In the genomic region with DNA sequence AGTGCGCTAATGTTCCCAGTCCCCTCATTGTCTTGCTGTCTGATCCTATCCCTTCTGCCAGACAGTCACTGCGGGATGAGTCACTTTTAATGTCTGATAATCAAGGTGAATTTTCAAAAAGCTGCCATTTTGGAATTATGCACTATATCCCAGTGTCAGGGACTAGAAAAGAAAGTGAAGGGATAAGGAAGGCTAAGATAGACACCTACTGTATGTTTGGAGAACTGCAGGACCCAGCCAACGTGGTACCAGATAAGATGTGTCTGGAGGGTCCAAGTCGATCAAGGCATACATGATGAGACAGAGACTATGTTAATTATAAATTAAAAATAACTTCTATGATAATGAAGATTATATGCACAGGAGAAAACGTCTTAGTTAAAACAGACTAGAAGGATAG, we compare ENCODE assay signal across 8 mouse cellular contexts.
DNase-seq lines count a peak whose midpoint lies in the region; ATAC-seq and TF ChIP-seq lines count a peak whose summit lies in the region.

No protein-coding gene starts in this region.

- intact Hi-C loops in gastrocnemius, adult 2 months (cut with DNase I) = no loop called here

- H3K9ac ChIP-seq in forebrain, embryonic 15.5 days (replicated peaks) = peak overlapping the region; percentile 37
- H3K9ac ChIP-seq in stomach, embryonic 16.5 days (ENCODE audit: low read length) = no peak overlapping the region

- peak; percentile 70 for TF ChIP-seq CTCF in gastrocnemius, adult 2 months (IDR thresholded peaks at IDR 0.05)
- peak; percentile 48; the same call in 1 of the 2 replicates for TF ChIP-seq CTCF in cerebellum, adult 2 months (IDR thresholded peaks at IDR 0.05; ENCODE audit: borderline replicate concordance, insufficient read depth, low read depth, low read length)

- no peak for DNase-seq in gastrocnemius, adult 2 months
- DNase-seq in gastrocnemius, postnatal 25 days = no peak
- DNase-seq in cerebellum, adult 2 months = peak; percentile 21 to 26
- DNase-seq in kidney, postnatal 36 days = peak; percentile 7 to 38
- DNase-seq in T-cell, adult 2 months (ENCODE audit: low spot score) = no peak

- H3K4me2 ChIP-seq in forebrain, embryonic 15.5 days (replicated peaks) = peak overlapping the region; percentile 28; the same call in 1 of the 2 replicates
- H3K4me2 ChIP-seq in stomach, embryonic 16.5 days (ENCODE audit: low read depth, low read length) = no peak overlapping the region

- H3K4me3 ChIP-seq in gastrocnemius, adult 2 months = no peak overlapping the region
- H3K4me3 ChIP-seq in cerebellum, adult 2 months (replicated peaks; ENCODE audit: insufficient read depth, low read depth, low read length) = no peak overlapping the region
- H3K4me3 ChIP-seq in forebrain, embryonic 15.5 days = no peak overlapping the region
- no peak overlapping the region for H3K4me3 ChIP-seq in stomach, embryonic 16.5 days (replicated peaks; ENCODE audit: low read length)

- 27% methylated on average over 5 of the region's 5 CpGs for WGBS in cerebellum, adult 2 months
- 18% methylated on average over 5 of the region's 5 CpGs for WGBS in forebrain, embryonic 15.5 days
- WGBS in stomach, embryonic 16.5 days = 34% methylated on average over 5 of the region's 5 CpGs

- no peaks in the 10 kb centered on the region for H3K9me3 ChIP-seq in forebrain, embryonic 15.5 days
- H3K9me3 ChIP-seq in stomach, embryonic 16.5 days (replicated peaks; ENCODE audit: control insufficient read depth, low read length) = no peaks in the 10 kb centered on the region

- no peaks in the 10 kb centered on the region for H3K36me3 ChIP-seq in forebrain, embryonic 15.5 days
- H3K36me3 ChIP-seq in stomach, embryonic 16.5 days (ENCODE audit: control insufficient read depth, insufficient read depth, low read length) = no peaks in the 10 kb centered on the region

- no peaks in the 10 kb centered on the region; the same call in 1 of the 2 replicates for H3K4me1 ChIP-seq in cerebellum, adult 2 months (ENCODE audit: control insufficient read depth, insufficient read depth, low read length)
- H3K4me1 ChIP-seq in forebrain, embryonic 15.5 days = peaks cover 47% of the 10 kb centered on the region
- no peaks in the 10 kb centered on the region for H3K4me1 ChIP-seq in stomach, embryonic 16.5 days (ENCODE audit: control insufficient read depth, insufficient read depth, low read length)

- H3K27me3 ChIP-seq in cerebellum, adult 2 months (ENCODE audit: control insufficient read depth, insufficient read depth, low read length) = no peaks in the 10 kb centered on the region
- H3K27me3 ChIP-seq in forebrain, embryonic 15.5 days = no peaks in the 10 kb centered on the region
- H3K27me3 ChIP-seq in stomach, embryonic 16.5 days (ENCODE audit: control insufficient read depth, insufficient read depth, low read length) = no peaks in the 10 kb centered on the region

- ATAC-seq in forebrain, embryonic 15.5 days (replicated peaks) = peak; percentile 85
- ATAC-seq in megakaryocyte, adult 5-6 weeks (ENCODE audit: poor library complexity, severe bottlenecking) = 0 out of 2 replicates have a peak, but pooled peaks have one; percentile 52
- 0 out of 2 replicates have a peak, but pooled peaks have one; percentile 33 for ATAC-seq in stomach, embryonic 16.5 days (ENCODE audit: insufficient read depth, low FRiP score)

- TF ChIP-seq POLR2A in cerebellum, adult 2 months (IDR thresholded peaks at IDR 0.05; ENCODE audit: borderline replicate concordance, insufficient read depth, low read length) = no peak

- H3K27ac ChIP-seq in gastrocnemius, adult 2 months = no peak overlapping the region
- no peak overlapping the region for H3K27ac ChIP-seq in cerebellum, adult 2 months (ENCODE audit: insufficient read depth, low read length)
- peak overlapping the region; percentile 94 for H3K27ac ChIP-seq in forebrain, embryonic 15.5 days (replicated peaks)
- no peak overlapping the region for H3K27ac ChIP-seq in stomach, embryonic 16.5 days (ENCODE audit: low read length)

Comparison
In these comparisons a context has a peak if more than half of its experiments do, and no peak if none do; other contexts are left out.
1. DNase-seq: peak in cerebellum, adult 2 months (2 of 2) and kidney, postnatal 36 days (2 of 2); none in gastrocnemius, adult 2 months (single experiment), gastrocnemius, postnatal 25 days (single experiment) and T-cell, adult 2 months (single experiment).
2. ATAC-seq: peak in every context shown above with its lines; median percentile 85 in forebrain, embryonic 15.5 days; 52 in megakaryocyte, adult 5-6 weeks; 33 in stomach, embryonic 16.5 days.